Mouse (Mus musculus) c-Kit-negative CD71-positive TER-119-positive erythroid progenitor cells, embryonic 14.5 days (primary cell): ENCODE measurements around the gene Syt14.

Experiments used
- DNase-seq: peaks from one replicate; pipeline ENCODE4 v3.0.0-alpha.2; 2013; ENCODE audit warnings: low read depth, low spot score

Syt14 gene

GRCm38 (mm10) chr1:192987203-192987602 lies 48.4 kb downstream of the Syt14 start:
- DNase-seq, result no peak

GRCm38 (mm10) chr1:192986481-192986880 lies 49.1 kb downstream of the Syt14 start:
- DNase-seq, result no peak

GRCm38 (mm10) chr1:192984333-192984732 lies 51.2 kb downstream of the Syt14 start:
- DNase-seq, result no peak

- DNase-seq, result no peak
Measured at GRCm38 (mm10) chr1:192981658-192982057, 53.9 kb downstream of the Syt14 start.

- DNase-seq, result no peak
Measured at GRCm38 (mm10) chr1:192981120-192981519, 54.5 kb downstream of the Syt14 start.

- DNase-seq, result no peak
Measured at GRCm38 (mm10) chr1:192962323-192962722, 73.3 kb downstream of the Syt14 start.

GRCm38 (mm10) chr1:192947839-192948173 lies 87.8 kb downstream of the Syt14 start:
- DNase-seq, result no peak

GRCm38 (mm10) chr1:192947170-192947838 lies 88.3 kb downstream of the Syt14 start:
- no peak for DNase-seq

GRCm38 (mm10) chr1:192939033-192939432 lies 96.5 kb downstream of the Syt14 start:
- no peak for DNase-seq

- DNase-seq, result no peak
Measured at GRCm38 (mm10) chr1:192937956-192938355, 97.6 kb downstream of the Syt14 start.

- no peak for DNase-seq
Measured at GRCm38 (mm10) chr1:192931797-192932196, 103.8 kb downstream of the Syt14 start.

- no peak for DNase-seq
Measured at GRCm38 (mm10) chr1:192912101-192912728, 123.4 kb downstream of the Syt14 start.

- no peak for DNase-seq
Measured at GRCm38 (mm10) chr1:192901516-192901915, 134.1 kb downstream of the Syt14 start.

- DNase-seq, result no peak
Measured at GRCm38 (mm10) chr1:192900913-192901312, 134.7 kb downstream of the Syt14 start.

- no peak for DNase-seq
Measured at GRCm38 (mm10) chr1:192898742-192899141, 136.8 kb downstream of the Syt14 start.

GRCm38 (mm10) chr1:192897218-192897617 lies 138.4 kb downstream of the Syt14 start:
- DNase-seq, result no peak

GRCm38 (mm10) chr1:192896076-192896475 lies 139.5 kb downstream of the Syt14 start:
- DNase-seq, result no peak

- DNase-seq, result no peak
Measured at GRCm38 (mm10) chr1:192890716-192891115, 144.9 kb downstream of the Syt14 start.

GRCm38 (mm10) chr1:192882617-192883295 lies 152.8 kb downstream of the Syt14 start:
- no peak for DNase-seq

GRCm38 (mm10) chr1:192880130-192880529 lies 155.4 kb downstream of the Syt14 start:
- no peak for DNase-seq

GRCm38 (mm10) chr1:192879086-192879580 lies 156.4 kb downstream of the Syt14 start:
- no peak for DNase-seq

GRCm38 (mm10) chr1:192872841-192873240 lies 162.7 kb downstream of the Syt14 start:
- no peak for DNase-seq

GRCm38 (mm10) chr1:192869761-192870160 lies 165.8 kb downstream of the Syt14 start:
- no peak for DNase-seq
